Comparison of ENCODE assay signal across 15 mouse cellular contexts in the genomic region with DNA sequence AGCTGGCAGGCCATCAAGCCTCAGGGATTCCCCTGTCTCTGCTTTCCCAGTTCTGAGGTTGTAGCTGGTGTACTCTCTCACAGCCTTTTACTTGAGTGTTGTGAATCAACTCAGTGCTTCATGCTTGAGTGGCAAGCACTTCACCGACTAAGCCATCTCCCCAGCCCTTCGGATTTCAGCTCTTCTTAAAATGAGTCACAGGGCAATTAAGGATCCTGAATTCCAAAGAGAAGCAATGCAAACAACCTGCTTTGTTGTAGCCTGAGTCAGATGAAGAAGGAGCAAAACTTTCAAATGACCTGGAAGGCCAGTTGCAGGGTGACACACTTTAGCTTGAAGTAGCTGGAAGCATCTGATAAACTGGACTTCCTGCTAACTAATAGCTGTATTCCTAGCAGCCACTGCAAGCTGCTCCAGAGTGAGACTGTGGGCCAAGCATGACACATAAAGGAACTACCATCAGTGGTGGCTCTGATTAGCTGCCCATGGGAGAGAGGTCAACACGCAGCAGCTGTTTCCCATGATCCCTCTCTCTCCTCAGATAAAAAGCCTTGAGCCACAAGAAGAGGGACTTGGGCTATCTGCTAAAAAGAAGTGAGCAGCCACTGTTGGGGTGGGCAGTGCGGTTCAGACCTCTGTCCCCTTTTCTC.
DNase-seq lines count a peak whose midpoint lies in the region; ATAC-seq lines count a peak whose summit lies in the region.
"Had no signal": no experiment of that assay in that cellular context is flagged by ENCODE, and none has a peak within 500 bp of the region (broad histone marks: within the 10 kb centered on the region; RNA-seq: fewer than 3 reads in every experiment).

No protein-coding gene starts in this region.

- H3K4me1 ChIP-seq in heart, embryonic 10.5 days = 0 out of 2 replicates have a peak, but pooled peaks cover 4% of the 10 kb centered on the region
- H3K4me1 ChIP-seq in megakaryocyte, embryonic 14.5 days = peaks cover 26% of the 10 kb centered on the region
- H3K4me1 ChIP-seq: hindbrain, embryonic 15.5 days had no signal

- no peaks in the 10 kb centered on the region for H3K36me3 ChIP-seq in heart, embryonic 10.5 days
- H3K36me3 ChIP-seq in megakaryocyte, embryonic 14.5 days (replicated peaks; ENCODE audit: low read length) = no peaks in the 10 kb centered on the region
- H3K36me3 ChIP-seq: hindbrain, embryonic 15.5 days; neural tube, embryonic 13.5 days had no signal

- H3K4me3 ChIP-seq in heart, embryonic 10.5 days = no peak overlapping the region
- peak overlapping the region; percentile 15 for H3K4me3 ChIP-seq in megakaryocyte, embryonic 14.5 days (replicated peaks)
- H3K4me3 ChIP-seq: heart, adult 2 months; hindbrain, embryonic 15.5 days; neural tube, embryonic 13.5 days had no signal

- H3K27me3 ChIP-seq in heart, embryonic 10.5 days (ENCODE audit: insufficient read depth, poor library complexity, severe bottlenecking) = no peaks in the 10 kb centered on the region
- peaks cover 2% of the 10 kb centered on the region for H3K27me3 ChIP-seq in megakaryocyte, embryonic 14.5 days (replicated peaks)
- H3K27me3 ChIP-seq: hindbrain, embryonic 15.5 days; neural tube, embryonic 13.5 days had no signal

- no peaks in the 10 kb centered on the region for H3K9me3 ChIP-seq in heart, embryonic 10.5 days
- no peaks in the 10 kb centered on the region for H3K9me3 ChIP-seq in megakaryocyte, embryonic 14.5 days
- H3K9me3 ChIP-seq: hindbrain, embryonic 15.5 days; neural tube, embryonic 13.5 days had no signal

- no peak overlapping the region for H3K27ac ChIP-seq in heart, embryonic 10.5 days
- H3K27ac ChIP-seq: heart, adult 2 months; hindbrain, embryonic 15.5 days; neural tube, embryonic 13.5 days had no signal

- ATAC-seq in megakaryocyte, adult 5-6 weeks (ENCODE audit: poor library complexity, severe bottlenecking) = no peak
- no peak for ATAC-seq in megakaryocyte-erythroid progenitor cell, adult 5-6 weeks (replicated peaks; ENCODE audit: low FRiP score, low TSS enrichment, poor library complexity, severe bottlenecking)
- ATAC-seq: activated CD4-positive, CD25-positive, alpha-beta regulatory T cell, adult 4 months had no signal

- peak; percentile 92 for DNase-seq in heart, adult 11 months
- no peak for DNase-seq in heart, embryonic 10.5 days (ENCODE audit: low spot score)
- DNase-seq in lung, postnatal 10 days = peak; percentile 35
- DNase-seq in right cerebral cortex, adult 18-20 months = no peak
- DNase-seq: cerebellum, adult 9-11 months; kidney, adult 11 months; kidney, postnatal 25 days; thymus, postnatal 25 days had no signal

- WGBS in heart, embryonic 10.5 days = 50% methylated on average over 4 of the region's 4 CpGs

Comparison
In these comparisons a context has a peak if more than half of its experiments do, and no peak if none do; other contexts are left out.
1. DNase-seq: peak in heart, adult 11 months (single experiment) and lung, postnatal 10 days (single experiment); none in heart, embryonic 10.5 days (single experiment) and right cerebral cortex, adult 18-20 months (single experiment).